Mouse (Mus musculus): ENCODE measurements at regions not wholly inside any gene's neighbourhood (a gene's known extent, or its start where the extent isn't known, plus 50 kb on each side); places are given as distances from the start of the nearest gene placed in this dataset.

DNA sequence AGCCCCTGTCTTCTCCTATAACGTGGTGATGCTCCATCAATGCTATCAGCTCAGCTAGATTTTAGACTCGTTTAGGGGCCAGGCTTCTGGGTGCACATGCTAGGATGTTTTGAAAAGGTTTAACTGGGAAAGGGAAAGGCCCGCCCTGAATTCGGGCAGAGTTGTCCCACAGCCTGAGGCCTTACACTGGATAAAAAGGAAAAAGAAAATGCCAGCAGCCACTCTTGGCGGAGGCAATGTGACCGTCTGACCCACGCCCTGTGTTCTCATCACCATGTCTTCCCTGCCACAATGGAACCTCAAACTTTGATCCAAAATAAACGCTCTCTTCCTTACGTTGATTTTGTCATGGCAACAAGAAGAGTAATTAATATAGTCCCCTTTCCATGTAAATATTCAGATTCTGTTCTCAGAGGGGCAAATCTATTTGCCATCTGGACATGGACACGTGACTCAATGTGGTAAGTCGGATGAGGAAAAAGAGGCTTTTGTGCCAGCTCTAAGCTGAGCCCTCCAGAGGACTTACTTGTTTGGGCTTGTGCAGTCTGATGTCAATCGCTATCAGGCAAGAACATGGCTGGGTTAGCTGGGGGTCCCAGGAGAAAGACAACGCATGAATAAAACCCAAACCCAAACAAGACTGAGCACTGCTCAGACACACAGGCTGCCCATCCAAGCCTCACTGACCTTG is 253.4 kb upstream of the Hnrnpa3 start:
- no peak for TF ChIP-seq NELFE (IDR thresholded peaks at IDR 0.05; ENCODE audit: low read depth, low read length)
- TF ChIP-seq SIN3A (IDR thresholded peaks at IDR 0.05; ENCODE audit: low read length) = no peak
- TF ChIP-seq EP300 (IDR thresholded peaks at IDR 0.05; ENCODE audit: low read length) = no peak
- no peak for TF ChIP-seq GABPA (IDR thresholded peaks at IDR 0.05; ENCODE audit: insufficient replicate concordance, low read depth, low read length)
- TF ChIP-seq ETS1 (conservative IDR thresholded peaks at IDR 0.05; ENCODE audit: low read depth, low read length) = no peak
- TF ChIP-seq RCOR1 (conservative IDR thresholded peaks at IDR 0.05; ENCODE audit: low read depth, low read length) = no peak
- no peak for TF ChIP-seq ZC3H11A (IDR thresholded peaks at IDR 0.05; ENCODE audit: low read depth, low read length)
